Mouse (Mus musculus): ENCODE results near the gene Itga10.

GRCm38 (mm10) chr3:96662731-96663316 is 17.4 kb downstream of the Itga10 start:
- no peak for TF ChIP-seq POLR2A (IDR thresholded peaks at IDR 0.05; ENCODE audit: borderline replicate concordance, insufficient read depth, low read length)
- TF ChIP-seq CTCF (IDR thresholded peaks at IDR 0.05; ENCODE audit: borderline replicate concordance, insufficient read depth, low read depth, low read length), result no peak
